Mouse (Mus musculus): ENCODE data around the gene Coro6. TPM values are rescaled to one million over a fixed set of nuclear protein-coding genes. Genes with fewer than 3 reads are reported as not detected.

Coro6 gene
- polyA plus RNA-seq, 1 experiment from 2014 or later = 0.08 TPM

DNA sequence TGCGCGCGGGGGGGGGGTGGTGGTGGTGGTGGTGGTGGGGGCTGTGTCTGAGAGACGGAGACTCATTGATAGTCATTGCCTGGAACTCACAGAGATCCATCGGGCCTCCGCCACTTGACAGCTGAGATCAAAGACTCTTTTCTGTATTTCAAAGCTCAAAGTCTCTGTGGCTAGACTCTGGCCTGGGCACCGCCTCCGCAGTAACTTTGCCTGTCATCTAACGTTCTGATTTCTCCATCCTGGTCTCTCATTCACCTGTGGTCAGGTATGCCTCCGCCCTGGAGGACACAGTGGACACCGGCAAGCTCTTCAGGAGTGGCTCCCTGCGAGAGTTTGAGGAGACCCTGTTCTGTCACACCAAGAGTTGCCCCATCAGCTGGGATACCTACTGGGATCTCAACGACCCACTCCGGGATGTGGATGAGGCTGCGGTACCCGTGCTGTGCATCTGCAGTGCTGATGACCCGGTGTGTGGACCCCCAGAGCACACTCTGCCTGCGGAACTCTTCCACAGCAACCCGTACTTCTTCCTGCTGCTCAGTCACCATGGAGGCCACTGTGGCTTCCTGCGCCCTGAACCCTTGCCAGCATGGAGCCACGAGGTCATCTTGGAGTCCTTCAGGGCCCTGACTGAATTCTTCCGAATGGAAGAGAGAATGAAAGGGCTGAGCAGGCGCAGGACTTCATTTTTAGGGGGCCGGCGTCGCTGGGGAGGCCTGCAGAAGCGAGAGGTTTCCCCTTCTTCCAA, 56.0 kb downstream of the Coro6 start:
- no peak overlapping the region for H3K4me2 ChIP-seq (replicated peaks)
- peaks cover 35% of the 10 kb centered on the region for H3K4me1 ChIP-seq
- H3K9ac ChIP-seq (replicated peaks) = no peak overlapping the region
- no peak overlapping the region for H3K27ac ChIP-seq (replicated peaks)
- no peaks in the 10 kb centered on the region for H3K36me3 ChIP-seq
- H3K27me3 ChIP-seq = peaks cover 21% of the 10 kb centered on the region; the same call in 1 of the 2 replicates
- no peak overlapping the region for H3K4me3 ChIP-seq
- 82% methylated on average over 27 of the region's 27 CpGs for WGBS
- H3K9me3 ChIP-seq = no peaks in the 10 kb centered on the region
- no peak for ATAC-seq (replicated peaks)

DNA sequence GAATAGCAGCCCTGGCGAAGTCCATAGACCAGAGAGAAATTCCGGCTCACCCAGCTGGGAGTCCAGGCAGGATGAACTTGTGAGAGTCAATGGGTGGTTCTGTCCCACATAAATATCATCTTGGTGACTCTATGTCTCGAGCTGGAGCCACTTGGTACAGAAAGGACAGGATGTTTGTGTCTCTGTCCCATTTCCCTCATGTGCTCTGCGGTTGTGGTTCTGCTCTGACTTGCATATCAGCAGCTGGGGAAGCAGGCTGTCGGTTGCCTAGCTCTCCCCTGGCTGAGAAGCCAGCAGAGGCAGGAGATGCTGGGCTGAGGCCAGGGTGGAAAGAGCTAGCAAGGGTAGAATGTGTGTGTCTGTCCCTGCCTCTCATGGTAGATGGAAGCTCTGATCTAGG, 56.8 kb downstream of the Coro6 start, which contains the start of gene Gm10392:
TSS of gene Gm10392 (minus strand) at position 156 of the 400 bp plus-strand sequence.
- Histone ChIP-seq H3K4me2 (replicated peaks) (no peak within 1 kb of the TSS), H3K4me1 (peaks cover 27% of the 10 kb centered on the region), H3K27me3 (peaks cover 18% of the 10 kb centered on the region; the same call in 1 of the 2 replicates), H3K4me3 (no peak within 1 kb of the TSS), H3K36me3 (no peaks in the 10 kb centered on the region), H3K9ac (replicated peaks) (no peak within 1 kb of the TSS), H3K9me3 (no peaks in the 10 kb centered on the region), H3K27ac (replicated peaks) (no peak within 1 kb of the TSS)
- WGBS = 79% methylated on average over 5 of the region's 5 CpGs
- ATAC-seq (replicated peaks) = no peak

Other genes starting within 250 kb of the Coro6 start
- gene Ssh2, start 246.1 kb upstream of the Coro6 start, polyA plus RNA-seq (2015; fragmentation: Nextera tagmentation; extraction: Ambion mirVana) = 18.0 and 20.1 TPM in 2 replicates
- 37.3 and 41.8 TPM in 2 replicates for gene Ankrd13b, start 27.3 kb downstream of the Coro6 start, polyA plus RNA-seq (2015; fragmentation: Nextera tagmentation; extraction: Ambion mirVana)
- 14.4 and 15.9 TPM in 2 replicates for gene Git1, start 31.2 kb downstream of the Coro6 start, polyA plus RNA-seq (2015; fragmentation: Nextera tagmentation; extraction: Ambion mirVana)
- 1.9 and 2.4 TPM in 2 replicates for gene Abhd15, start 52.7 kb downstream of the Coro6 start, polyA plus RNA-seq (2015; fragmentation: Nextera tagmentation; extraction: Ambion mirVana)
- 15.0 and 19.5 TPM in 2 replicates for gene Trp53i13, start 53.6 kb downstream of the Coro6 start, polyA plus RNA-seq (2015; fragmentation: Nextera tagmentation; extraction: Ambion mirVana)
- gene Gm10392, start 56.8 kb downstream of the Coro6 start, polyA plus RNA-seq (2015; fragmentation: Nextera tagmentation; extraction: Ambion mirVana) = not detected in 2 replicates
- gene Taok1, start 145.4 kb downstream of the Coro6 start, polyA plus RNA-seq (2015; fragmentation: Nextera tagmentation; extraction: Ambion mirVana) = 27.0 and 28.9 TPM in 2 replicates
- 3.8 and 3.9 TPM in 2 replicates for gene Nufip2, start 223.7 kb downstream of the Coro6 start, polyA plus RNA-seq (2015; fragmentation: Nextera tagmentation; extraction: Ambion mirVana)